Mouse (Mus musculus): ENCODE data around the gene Zzef1.

- TF ChIP-seq CTCF (IDR thresholded peaks at IDR 0.05; ENCODE audit: low read depth, low read length), result no peak
- no peak for TF ChIP-seq POLR2A (IDR thresholded peaks at IDR 0.05; ENCODE audit: borderline replicate concordance, low read depth, low read length)
These were observed at the start of gene Zzef1, which contains the start of gene Cyb5d2 for GRCm38 (mm10) chr11:72795455-72796295.
